Mouse (Mus musculus) lung, postnatal 0 days (tissue): ENCODE results near the gene Krt24. TPM values are rescaled to one million over a fixed set of nuclear protein-coding genes. Genes with fewer than 3 reads are reported as not detected.

ENCODE experiments used
- ATAC-seq: fragments of 200-750 bp; cut with Nextera tagmentation; 2 replicates; pipeline ENCODE4 v1.8.0; 2017; ENCODE audit warnings: moderate library complexity
- DNase-seq: peaks from one replicate; pipeline ENCODE4 v3.0.0-alpha.2; 2016; ENCODE audit warnings: low spot score
- H3K27ac ChIP-seq: fragments of 300-500 bp; sonication (generic); 2 replicates; pipeline ENCODE4 v1.5.1; 2014; ENCODE audit warnings: antibody characterized with exemption, mild to moderate bottlenecking, low read length, mixed read lengths
- H3K27me3 ChIP-seq: fragments of 300-500 bp; sonication (generic); replicated peaks from 2 replicates; pipeline ENCODE4 v1.6.1; 2014; ENCODE audit warnings: low read length, mixed read lengths; ENCODE audit not compliant: insufficient read depth
- H3K36me3 ChIP-seq: fragments of 300-500 bp; sonication (generic); 2 replicates; pipeline ENCODE4 v1.6.1; 2014; ENCODE audit warnings: low read length, mixed read lengths; ENCODE audit not compliant: insufficient read depth
- H3K4me1 ChIP-seq: fragments of 300-500 bp; sonication (generic); 2 replicates; pipeline ENCODE4 v1.6.1; 2014; ENCODE audit warnings: antibody characterized with exemption, low read depth, low read length, mixed read lengths; ENCODE audit not compliant: insufficient read depth
- H3K4me2 ChIP-seq: fragments of 300-500 bp; sonication (generic); replicated peaks from 2 replicates; pipeline ENCODE4 v1.6.1; 2014; ENCODE audit warnings: low read depth, mild to moderate bottlenecking, low read length, moderate library complexity, mixed read lengths
- H3K4me3 ChIP-seq: fragments of 300-500 bp; sonication (generic); 2 replicates; pipeline ENCODE4 v1.5.1; 2014; ENCODE audit warnings: low read depth, low read length
- H3K9ac ChIP-seq: fragments of 300-500 bp; sonication (generic); replicated peaks from 2 replicates; pipeline ENCODE4 v1.6.1; 2014; ENCODE audit warnings: low read depth, mild to moderate bottlenecking
- H3K9me3 ChIP-seq: fragments of 300-500 bp; sonication (generic); 2 replicates; pipeline ENCODE4 v1.6.1; 2016; ENCODE audit warnings: low read length, mixed read lengths
- CTCF ChIP-seq: IDR thresholded peaks from 2 replicates; pipeline ENCODE4 v1.5.1; 2016; ENCODE audit warnings: antibody characterized with exemption, mild to moderate bottlenecking
- EP300 ChIP-seq: IDR thresholded peaks from 2 replicates; pipeline ENCODE4 v1.6.1; 2016; ENCODE audit warnings: antibody characterized with exemption, mild to moderate bottlenecking, control low read depth
- WGBS: fragments of 180-500 bp; shearing (Covaris S2); extraction: QIAGEN DNeasy Blood & Tissue Kit; methylation state at CpG from one replicate; pipeline ENCODE4 v1.1.7; 2014; 5-methylcytosine and 5-hydroxymethylcytosine counted together
- polyA plus RNA-seq: library from polyadenylated mRNA; unstranded; fragments of >200 nt; fragmentation: Nextera tagmentation; extraction: Ambion mirVana; gene quantifications from 2 replicates; pipeline ENCODE4 v1.2.1, GENCODE M21; 2015

Krt24 gene
- polyA plus RNA-seq, 1 experiment from 2014 or later: not detected

DNA sequence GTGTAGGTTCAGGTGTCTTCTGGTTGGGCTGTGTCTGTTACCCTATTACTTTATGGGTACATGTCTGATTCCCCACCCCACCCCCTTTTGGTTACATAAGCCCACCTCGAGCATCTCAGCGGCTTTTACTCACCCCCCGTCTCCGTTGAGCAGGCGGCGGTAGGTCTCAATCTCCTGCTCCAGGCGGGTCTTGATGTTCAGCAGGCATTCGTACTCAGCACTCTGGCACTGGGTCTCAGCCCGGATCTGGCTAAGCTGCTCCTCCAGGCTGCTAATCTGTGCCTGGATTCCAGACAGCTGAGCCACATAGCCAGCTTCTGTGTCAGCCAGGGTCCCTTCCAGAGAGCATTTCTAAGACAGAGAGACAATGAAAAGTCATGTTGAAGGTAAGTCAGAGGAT lies 3.9 kb downstream of the Krt24 start:
- Histone ChIP-seq H3K27me3 (no peaks in the 10 kb centered on the region), H3K4me2 (no peak overlapping the region), H3K9me3 (no peaks in the 10 kb centered on the region), H3K27ac (no peak overlapping the region), H3K4me1 (no peaks in the 10 kb centered on the region), H3K9ac (no peak overlapping the region), H3K4me3 (no peak overlapping the region), H3K36me3 (no peaks in the 10 kb centered on the region)
- 69% methylated on average over 9 of the region's 9 CpGs for WGBS
- ATAC-seq (no peak), DNase-seq (no peak)
- TF ChIP-seq EP300 (no peak), CTCF (no peak)

- Histone ChIP-seq H3K4me3 (no peak overlapping the region), H3K9ac (no peak overlapping the region), H3K36me3 (no peaks in the 10 kb centered on the region), H3K27me3 (no peaks in the 10 kb centered on the region), H3K27ac (no peak overlapping the region), H3K9me3 (no peaks in the 10 kb centered on the region), H3K4me2 (no peak overlapping the region), H3K4me1 (no peaks in the 10 kb centered on the region)
- DNase-seq (no peak), ATAC-seq (no peak)
- TF ChIP-seq EP300: no peak
- no peak for TF ChIP-seq CTCF
- 58% methylated on average over 5 of the region's 5 CpGs for WGBS
Observed at GRCm38 (mm10) chr11:99279986-99280385, 5.1 kb downstream of the Krt24 start.

DNA sequence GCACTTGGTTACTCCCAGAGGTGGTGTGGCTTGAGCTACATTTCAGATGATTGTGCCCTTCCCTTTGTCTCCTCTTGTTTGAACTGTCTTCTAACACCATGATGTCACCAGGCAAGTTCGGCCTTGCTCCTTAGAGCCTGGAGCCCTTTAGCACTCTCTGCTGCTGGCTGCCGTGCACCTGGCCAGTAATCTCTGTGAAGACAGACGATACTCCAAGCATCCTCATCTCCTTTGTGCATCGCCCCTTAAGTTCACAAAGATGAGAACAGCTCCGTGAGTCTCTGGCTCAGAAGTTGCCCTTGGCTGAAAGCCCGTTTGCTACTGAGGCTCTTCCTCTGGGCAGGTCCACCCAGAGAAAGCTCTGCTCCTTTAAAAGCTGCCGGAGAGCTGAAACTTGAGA lies 8.3 kb downstream of the Krt24 start:
- no peaks in the 10 kb centered on the region for H3K36me3 ChIP-seq
- no peak overlapping the region for H3K27ac ChIP-seq
- H3K4me1 ChIP-seq: no peaks in the 10 kb centered on the region
- TF ChIP-seq EP300 (no peak), CTCF (no peak)
- ATAC-seq: no peak
- DNase-seq: no peak
- 35% methylated on average over 7 of the region's 7 CpGs for WGBS
- no peak overlapping the region for H3K9ac ChIP-seq
- H3K9me3 ChIP-seq: no peaks in the 10 kb centered on the region
- no peaks in the 10 kb centered on the region for H3K27me3 ChIP-seq
- H3K4me2 ChIP-seq: no peak overlapping the region
- no peak overlapping the region for H3K4me3 ChIP-seq

- no peak for TF ChIP-seq CTCF
- no peak for TF ChIP-seq EP300
- H3K36me3 ChIP-seq: no peaks in the 10 kb centered on the region
- DNase-seq (no peak), ATAC-seq (no peak)
- H3K4me1 ChIP-seq: no peaks in the 10 kb centered on the region
- H3K9me3 ChIP-seq: no peaks in the 10 kb centered on the region
- H3K9ac ChIP-seq: no peak overlapping the region
- no peak overlapping the region for H3K4me3 ChIP-seq
- H3K27me3 ChIP-seq: no peaks in the 10 kb centered on the region
- no peak overlapping the region for H3K4me2 ChIP-seq
- 62% methylated on average over 6 of the region's 6 CpGs for WGBS
- no peak overlapping the region for H3K27ac ChIP-seq
Observed at GRCm38 (mm10) chr11:99275624-99276023, 9.4 kb downstream of the Krt24 start.

DNA sequence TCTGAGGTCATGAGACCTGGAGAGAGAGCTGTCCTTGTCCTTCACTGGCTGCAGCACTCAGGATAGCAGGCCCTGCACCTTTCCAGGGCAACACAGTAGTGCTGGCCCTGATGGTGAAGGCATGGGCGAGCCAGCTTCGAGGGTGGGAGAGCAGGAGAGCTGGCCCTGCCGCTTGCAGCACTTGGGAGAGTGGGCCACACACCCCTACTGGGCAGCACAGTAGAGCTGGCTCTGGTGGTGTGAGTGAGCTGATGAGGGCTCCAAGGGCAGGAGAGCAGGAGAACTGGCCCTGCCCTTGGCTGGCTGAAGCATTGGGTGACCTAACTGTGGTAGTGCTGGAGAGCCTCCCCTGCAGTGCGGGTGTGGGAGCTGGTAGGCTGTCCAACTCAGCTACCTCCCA lies 12.3 kb downstream of the Krt24 start:
- no peaks in the 10 kb centered on the region for H3K27me3 ChIP-seq
- no peak overlapping the region for H3K9ac ChIP-seq
- H3K4me1 ChIP-seq: no peaks in the 10 kb centered on the region
- TF ChIP-seq CTCF: no peak
- no peaks in the 10 kb centered on the region for H3K36me3 ChIP-seq
- DNase-seq: no peak
- no peak for ATAC-seq
- WGBS: 83% methylated on average over 4 of the region's 4 CpGs
- H3K4me2 ChIP-seq: no peak overlapping the region
- H3K9me3 ChIP-seq: no peaks in the 10 kb centered on the region
- H3K4me3 ChIP-seq: no peak overlapping the region
- no peak overlapping the region for H3K27ac ChIP-seq

- 70% methylated on average over 7 of the region's 7 CpGs for WGBS
- H3K27me3 ChIP-seq: no peaks in the 10 kb centered on the region
- DNase-seq (no peak), ATAC-seq (no peak)
- H3K36me3 ChIP-seq: no peaks in the 10 kb centered on the region
- no peak overlapping the region for H3K4me2 ChIP-seq
- no peak overlapping the region for H3K9ac ChIP-seq
- no peaks in the 10 kb centered on the region for H3K9me3 ChIP-seq
- TF ChIP-seq CTCF (no peak), EP300 (no peak)
- no peaks in the 10 kb centered on the region for H3K4me1 ChIP-seq
- H3K27ac ChIP-seq: no peak overlapping the region
- no peak overlapping the region for H3K4me3 ChIP-seq
Observed at GRCm38 (mm10) chr11:99269192-99269591, 15.9 kb downstream of the Krt24 start.

DNA sequence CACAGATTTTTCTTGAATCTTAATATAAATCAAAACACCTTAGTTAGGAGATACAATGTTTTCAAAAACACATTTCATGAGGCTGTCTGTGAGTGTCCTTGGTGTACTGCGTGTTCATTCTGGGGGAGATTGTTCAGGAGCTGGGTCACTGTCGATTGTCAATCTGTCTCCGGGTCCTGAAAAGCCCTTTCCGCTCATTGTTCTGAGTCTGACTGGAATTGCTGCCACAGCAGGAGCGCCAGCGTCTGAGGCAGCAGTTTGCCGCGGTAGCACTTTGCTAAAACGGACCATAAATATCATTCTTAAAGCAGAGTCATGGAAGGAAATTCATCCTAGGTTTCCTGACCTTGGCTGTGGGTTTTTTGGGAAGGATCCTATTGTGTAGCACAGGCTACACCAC lies 19.3 kb downstream of the Krt24 start:
- TF ChIP-seq EP300 (no peak), CTCF (no peak)
- ATAC-seq (no peak), DNase-seq (no peak)
- WGBS: 52% methylated on average over 9 of the region's 9 CpGs
- H3K4me3 ChIP-seq: no peak overlapping the region
- H3K4me1 ChIP-seq: no peaks in the 10 kb centered on the region
- no peak overlapping the region for H3K9ac ChIP-seq
- no peak overlapping the region for H3K27ac ChIP-seq
- no peaks in the 10 kb centered on the region for H3K9me3 ChIP-seq
- H3K4me2 ChIP-seq: no peak overlapping the region
- no peaks in the 10 kb centered on the region for H3K36me3 ChIP-seq
- no peaks in the 10 kb centered on the region for H3K27me3 ChIP-seq
